Mouse (Mus musculus): Measurements from ENCODE around the gene Sorcs1. TPM values are rescaled to one million over a fixed set of nuclear protein-coding genes. Genes with fewer than 3 reads are reported as not detected.

Sorcs1 gene
- total and polyA plus RNA-seq, 2 experiments from 2014 or later: 15.7 to 26.7 TPM

DNA sequence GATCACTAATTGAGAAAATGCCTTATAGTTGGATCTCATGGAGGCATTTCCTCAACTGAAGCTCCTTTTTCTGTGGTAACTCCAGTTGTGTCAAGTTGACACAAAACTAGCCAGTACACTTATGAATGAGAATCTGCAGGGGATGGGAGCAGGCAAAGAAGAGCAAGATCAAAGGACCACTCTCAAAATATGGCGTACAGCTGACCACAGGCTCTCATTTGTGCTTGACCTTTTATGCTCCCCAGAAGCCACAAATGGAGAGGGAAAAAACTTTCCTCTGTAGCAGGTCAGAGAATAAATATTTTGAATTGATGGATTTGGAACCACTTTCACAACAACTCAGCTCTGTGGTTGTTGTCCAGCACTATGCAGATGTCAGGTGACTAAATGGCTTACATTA is 14.1 kb downstream of the Sorcs1 start:
- no peak overlapping the region for H3K27ac ChIP-seq
- H3K4me3 ChIP-seq (ENCODE audit: low read length): no peak overlapping the region
- H3K4me1 ChIP-seq (ENCODE audit: insufficient read depth, low read length): no peaks in the 10 kb centered on the region
- no peaks in the 10 kb centered on the region for H3K27me3 ChIP-seq (ENCODE audit: insufficient read depth, low read length)
- H3K36me3 ChIP-seq (ENCODE audit: insufficient read depth, low read length): no peaks in the 10 kb centered on the region
- DNase-seq (ENCODE audit: low spot score): no peak
- no peak for TF ChIP-seq CTCF (IDR thresholded peaks at IDR 0.05; ENCODE audit: low read depth)
- no peak overlapping the region for H3K9ac ChIP-seq (replicated peaks; ENCODE audit: low read length)
- no peak for ATAC-seq
- H3K4me2 ChIP-seq (ENCODE audit: low read depth, low read length): no peak overlapping the region
- 64% methylated on average over 1 of the region's 1 CpGs for WGBS
- H3K9me3 ChIP-seq (ENCODE audit: low read length): no peaks in the 10 kb centered on the region

DNA sequence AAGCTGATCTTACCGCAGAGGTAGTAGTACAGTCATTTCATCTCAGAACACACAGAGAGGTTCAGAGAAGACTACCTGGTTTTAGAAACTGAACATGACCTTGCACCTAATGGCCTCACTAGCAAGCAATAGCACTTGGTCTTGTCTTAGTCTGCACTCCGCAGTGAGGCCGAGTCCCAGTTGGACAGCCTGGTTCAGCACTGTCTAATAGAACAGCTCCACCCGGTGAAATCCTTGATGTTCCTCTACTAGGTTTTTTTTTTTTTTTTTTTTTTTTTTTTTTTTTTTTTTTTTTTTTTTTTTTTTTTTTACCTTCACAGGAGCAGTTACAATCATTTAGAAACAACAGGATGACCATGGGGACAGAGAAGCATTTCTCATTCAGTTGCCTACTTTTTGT is 19.3 kb downstream of the Sorcs1 start:
- no peak overlapping the region for H3K4me3 ChIP-seq (ENCODE audit: low read length)
- DNase-seq (ENCODE audit: low spot score): no peak
- no peak overlapping the region for H3K4me2 ChIP-seq (ENCODE audit: low read depth, low read length)
- H3K9ac ChIP-seq (replicated peaks; ENCODE audit: low read length): no peak overlapping the region
- WGBS: 83% methylated on average over 4 of the region's 4 CpGs
- no peak for ATAC-seq
- no peaks in the 10 kb centered on the region for H3K9me3 ChIP-seq (ENCODE audit: low read length)
- no peaks in the 10 kb centered on the region for H3K4me1 ChIP-seq (ENCODE audit: insufficient read depth, low read length)
- TF ChIP-seq CTCF (IDR thresholded peaks at IDR 0.05; ENCODE audit: low read depth): no peak
- no peaks in the 10 kb centered on the region for H3K27me3 ChIP-seq (ENCODE audit: insufficient read depth, low read length)
- no peaks in the 10 kb centered on the region for H3K36me3 ChIP-seq (ENCODE audit: insufficient read depth, low read length)
- no peak overlapping the region for H3K27ac ChIP-seq

DNA sequence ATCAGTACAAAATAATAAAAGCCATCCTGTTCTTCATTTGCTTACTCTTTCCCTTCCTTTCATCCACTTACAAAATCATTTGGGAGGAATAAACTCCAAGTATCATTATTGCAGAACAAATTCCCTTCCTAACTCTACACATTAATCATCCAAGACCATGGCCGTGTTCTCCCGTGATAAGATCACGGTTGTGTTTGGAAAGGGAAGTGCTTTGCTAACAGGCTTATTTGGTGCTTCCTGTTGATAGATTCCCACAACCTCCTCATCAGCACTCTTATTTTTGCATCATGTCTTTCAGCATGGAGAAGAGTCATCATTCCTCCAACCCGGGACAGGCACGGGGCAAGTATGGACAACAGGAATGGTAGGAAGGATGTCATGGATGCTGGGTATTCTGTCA is 25.7 kb downstream of the Sorcs1 start:
- Histone ChIP-seq H3K4me3 (ENCODE audit: low read length) (no peak overlapping the region), H3K4me2 (ENCODE audit: low read depth, low read length) (no peak overlapping the region), H3K36me3 (ENCODE audit: insufficient read depth, low read length) (no peaks in the 10 kb centered on the region), H3K27me3 (ENCODE audit: insufficient read depth, low read length) (no peaks in the 10 kb centered on the region), H3K4me1 (ENCODE audit: insufficient read depth, low read length) (no peaks in the 10 kb centered on the region), H3K9me3 (ENCODE audit: low read length) (no peaks in the 10 kb centered on the region), H3K27ac (no peak overlapping the region), H3K9ac (replicated peaks; ENCODE audit: low read length) (no peak overlapping the region)
- no peak for DNase-seq (ENCODE audit: low spot score)
- ATAC-seq: no peak
- 81% methylated on average over 5 of the region's 5 CpGs for WGBS
- TF ChIP-seq CTCF (IDR thresholded peaks at IDR 0.05; ENCODE audit: low read depth): no peak

DNA sequence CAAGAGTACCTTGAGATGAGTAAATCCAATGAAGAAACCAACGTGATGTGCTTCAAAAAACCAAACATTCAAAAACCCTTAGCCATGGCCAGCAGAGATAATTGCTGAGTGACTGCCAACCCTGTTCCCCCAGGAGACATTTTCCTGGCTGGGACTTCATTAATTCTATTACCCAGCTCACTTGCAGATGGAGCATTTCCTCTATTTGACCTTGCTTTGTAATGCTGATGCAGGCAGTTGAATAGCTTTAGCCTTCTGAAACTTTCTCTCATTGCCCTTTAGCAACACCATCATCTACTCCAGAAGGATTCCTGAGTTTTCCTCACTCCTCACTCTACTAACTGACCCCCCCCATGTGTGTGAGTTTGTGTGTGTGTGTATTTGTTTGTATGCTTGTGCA is 34.6 kb downstream of the Sorcs1 start:
- H3K27ac ChIP-seq: no peak overlapping the region
- ATAC-seq (no peak), DNase-seq (ENCODE audit: low spot score) (peak; percentile 33)
- H3K9ac ChIP-seq (replicated peaks; ENCODE audit: low read length): no peak overlapping the region
- H3K36me3 ChIP-seq (ENCODE audit: insufficient read depth, low read length): no peaks in the 10 kb centered on the region
- TF ChIP-seq CTCF (IDR thresholded peaks at IDR 0.05; ENCODE audit: low read depth): no peak
- 0 out of 2 replicates have a peak, but pooled peaks cover 4% of the 10 kb centered on the region for H3K4me1 ChIP-seq (ENCODE audit: insufficient read depth, low read length)
- WGBS: 43% methylated on average over 1 of the region's 1 CpGs
- H3K4me3 ChIP-seq (ENCODE audit: low read length): no peak overlapping the region
- H3K27me3 ChIP-seq (ENCODE audit: insufficient read depth, low read length): no peaks in the 10 kb centered on the region
- no peaks in the 10 kb centered on the region for H3K9me3 ChIP-seq (ENCODE audit: low read length)
- H3K4me2 ChIP-seq (ENCODE audit: low read depth, low read length): no peak overlapping the region

DNA sequence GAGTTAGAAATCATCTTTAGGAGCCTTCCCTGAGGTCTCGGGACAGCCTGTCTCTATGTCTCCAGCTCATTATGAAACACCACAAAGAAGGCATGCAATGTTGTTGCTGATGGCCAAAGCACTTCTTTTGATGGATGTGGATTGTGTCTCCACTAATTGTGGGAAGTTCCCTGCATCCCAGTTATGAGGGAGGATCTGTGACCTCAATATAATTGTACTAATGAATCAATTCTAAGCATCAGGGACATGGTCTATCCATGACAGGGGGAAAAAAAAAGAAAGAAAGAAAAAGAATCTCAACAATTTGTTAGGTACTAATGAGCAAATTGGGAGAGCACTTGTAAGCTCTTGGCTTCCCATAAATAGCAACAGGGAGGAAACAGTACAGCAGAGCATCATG is 36.3 kb downstream of the Sorcs1 start:
- DNase-seq (ENCODE audit: low spot score) (no peak), ATAC-seq (no peak)
- no peak overlapping the region for H3K27ac ChIP-seq
- no peak overlapping the region for H3K9ac ChIP-seq (replicated peaks; ENCODE audit: low read length)
- WGBS: 83% methylated on average over 1 of the region's 1 CpGs
- no peak for TF ChIP-seq CTCF (IDR thresholded peaks at IDR 0.05; ENCODE audit: low read depth)
- H3K4me2 ChIP-seq (ENCODE audit: low read depth, low read length): no peak overlapping the region
- H3K4me3 ChIP-seq (ENCODE audit: low read length): no peak overlapping the region
- 0 out of 2 replicates have a peak, but pooled peaks cover 4% of the 10 kb centered on the region for H3K4me1 ChIP-seq (ENCODE audit: insufficient read depth, low read length)
- H3K27me3 ChIP-seq (ENCODE audit: insufficient read depth, low read length): no peaks in the 10 kb centered on the region
- H3K9me3 ChIP-seq (ENCODE audit: low read length): no peaks in the 10 kb centered on the region
- H3K36me3 ChIP-seq (ENCODE audit: insufficient read depth, low read length): no peaks in the 10 kb centered on the region

DNA sequence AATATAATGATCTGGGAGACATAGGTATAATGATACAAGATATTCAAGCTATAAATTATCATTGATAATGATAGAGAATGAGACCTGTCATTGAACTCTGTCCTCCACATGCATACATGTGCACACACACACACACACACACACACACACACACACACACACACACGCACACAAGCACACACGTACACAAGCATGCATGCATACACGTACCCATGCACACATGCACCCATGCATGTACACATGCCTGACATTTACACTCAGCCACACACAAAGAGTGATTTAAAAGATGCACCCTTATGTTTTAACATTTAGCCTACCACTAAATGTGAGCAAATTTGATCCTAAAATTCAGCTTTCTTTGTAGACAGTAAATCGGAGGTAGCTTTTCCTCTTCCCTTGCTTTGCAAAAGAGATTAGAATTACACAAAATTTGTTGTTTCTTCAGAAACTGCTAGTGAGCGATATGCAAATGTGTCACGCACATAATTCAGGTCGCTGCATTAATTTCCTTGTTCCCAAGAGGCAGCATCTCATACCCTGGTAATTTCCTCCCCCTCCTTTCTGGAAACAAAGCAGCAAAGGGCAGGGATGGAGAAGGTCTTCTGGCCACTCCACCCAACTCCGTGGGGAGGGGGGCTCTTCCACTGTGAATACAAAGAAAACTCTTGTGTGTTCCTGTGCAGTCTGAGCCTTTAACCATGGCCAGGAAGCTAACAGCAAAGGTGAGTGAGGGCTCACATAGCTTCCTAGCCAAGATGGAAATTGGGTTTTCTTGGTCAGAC is 38.0 kb downstream of the Sorcs1 start:
- H3K9ac ChIP-seq (replicated peaks; ENCODE audit: low read length): no peak overlapping the region
- no peak overlapping the region for H3K27ac ChIP-seq
- no peaks in the 10 kb centered on the region for H3K36me3 ChIP-seq (ENCODE audit: insufficient read depth, low read length)
- no peak for DNase-seq (ENCODE audit: low spot score)
- no peak for ATAC-seq
- WGBS: 53% methylated on average over 8 of the region's 8 CpGs
- H3K4me3 ChIP-seq (ENCODE audit: low read length): no peak overlapping the region
- no peaks in the 10 kb centered on the region for H3K27me3 ChIP-seq (ENCODE audit: insufficient read depth, low read length)
- H3K4me2 ChIP-seq (ENCODE audit: low read depth, low read length): no peak overlapping the region
- TF ChIP-seq CTCF (IDR thresholded peaks at IDR 0.05; ENCODE audit: low read depth): no peak
- H3K9me3 ChIP-seq (ENCODE audit: low read length): no peaks in the 10 kb centered on the region
- 0 out of 2 replicates have a peak, but pooled peaks cover 4% of the 10 kb centered on the region for H3K4me1 ChIP-seq (ENCODE audit: insufficient read depth, low read length)

DNA sequence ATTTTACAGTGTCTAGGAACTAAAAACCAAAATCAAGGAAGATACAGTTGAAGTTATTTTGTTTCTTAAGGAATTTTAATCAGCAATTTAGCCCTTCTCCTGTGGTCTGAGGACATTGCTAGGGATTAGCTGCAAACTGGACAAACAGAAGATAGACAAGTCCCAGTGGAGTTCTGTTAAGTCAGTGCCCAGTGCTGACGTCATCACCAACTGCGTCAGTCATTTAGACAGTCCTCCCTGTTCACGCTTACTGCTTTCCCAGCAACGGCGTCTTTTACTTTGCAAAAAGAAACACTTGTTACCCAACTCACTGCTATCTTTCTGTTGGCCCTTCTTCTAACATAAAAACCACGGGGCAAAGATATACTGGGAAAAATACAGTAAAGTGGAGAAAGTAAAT is 40.3 kb downstream of the Sorcs1 start:
- Histone ChIP-seq H3K4me3 (ENCODE audit: low read length) (no peak overlapping the region), H3K4me2 (ENCODE audit: low read depth, low read length) (no peak overlapping the region), H3K27ac (no peak overlapping the region), H3K36me3 (ENCODE audit: insufficient read depth, low read length) (no peaks in the 10 kb centered on the region), H3K9me3 (ENCODE audit: low read length) (no peaks in the 10 kb centered on the region), H3K4me1 (ENCODE audit: insufficient read depth, low read length) (0 out of 2 replicates have a peak, but pooled peaks cover 4% of the 10 kb centered on the region), H3K9ac (replicated peaks; ENCODE audit: low read length) (no peak overlapping the region), H3K27me3 (ENCODE audit: insufficient read depth, low read length) (no peaks in the 10 kb centered on the region)
- TF ChIP-seq CTCF (IDR thresholded peaks at IDR 0.05; ENCODE audit: low read depth): no peak
- no peak for DNase-seq (ENCODE audit: low spot score)
- no peak for ATAC-seq
- 62% methylated on average over 6 of the region's 6 CpGs for WGBS
